9 mouse cellular contexts compared by ENCODE assay signal in genomic region chr4:154393196-154394122, GRCm38 (mm10). TPM values are rescaled to one million over a fixed set of nuclear protein-coding genes. Genes with fewer than 3 reads are reported as not detected.
A peak's percentile ranks its signal among the peaks of the same experiment; 100 is the strongest.
DNase-seq lines count a peak whose midpoint lies in the region; ATAC-seq lines count a peak whose summit lies in the region.
"Had no signal": no experiment of that assay in that cellular context is flagged by ENCODE, and none has a peak within 500 bp of the region (broad histone marks: within the 10 kb centered on the region; RNA-seq: fewer than 3 reads in every experiment).

No protein-coding gene starts in this region.

- 0 out of 2 replicates have a peak, but pooled peaks cover under 1% of the 10 kb centered on the region for H3K27me3 ChIP-seq in hindbrain, embryonic 11.5 days (ENCODE audit: control insufficient read depth, insufficient read depth, low read length)
- H3K27me3 ChIP-seq in liver, embryonic 13.5 days, result no peaks in the 10 kb centered on the region
- H3K27me3 ChIP-seq: CH12.LX had no signal

- H3K4me2 ChIP-seq in hindbrain, embryonic 11.5 days (replicated peaks; ENCODE audit: low read depth, low read length), result no peak overlapping the region
- H3K4me2 ChIP-seq in liver, embryonic 13.5 days, result no peak overlapping the region

- H3K36me3 ChIP-seq in hindbrain, embryonic 11.5 days (ENCODE audit: control insufficient read depth, insufficient read depth, low read length), result no peaks in the 10 kb centered on the region
- no peaks in the 10 kb centered on the region for H3K36me3 ChIP-seq in liver, embryonic 13.5 days

- peaks cover 21% of the 10 kb centered on the region for H3K4me1 ChIP-seq in hindbrain, embryonic 11.5 days (replicated peaks; ENCODE audit: control insufficient read depth, insufficient read depth, low read length)
- peaks cover 16% of the 10 kb centered on the region for H3K4me1 ChIP-seq in liver, embryonic 13.5 days (replicated peaks)

- peak; percentile 3 for DNase-seq in cerebellum, adult 9-10 months
- DNase-seq in cerebellum, adult 11-12 months, result no peak
- peak; percentile 43 for DNase-seq in 3134 (ENCODE audit: extremely low read depth, insufficient read length, low spot score)
- peak; percentile 73 for DNase-seq in embryo, embryonic 9.5 days (ENCODE audit: extremely low spot score)
- peak; percentile 79 for DNase-seq in hindbrain, embryonic 11.5 days (ENCODE audit: low spot score)
- DNase-seq in liver, embryonic 13.5 days, result no peak
- DNase-seq in retina, postnatal 1 day, result peak; percentile 58
- DNase-seq in urinary bladder, adult 2 months (ENCODE audit: low spot score), result no peak

- no peak overlapping the region for H3K4me3 ChIP-seq in hindbrain, embryonic 11.5 days (ENCODE audit: low read depth, low read length)
- H3K4me3 ChIP-seq in liver, embryonic 13.5 days (replicated peaks), result no peak overlapping the region

- H3K27ac ChIP-seq in hindbrain, embryonic 11.5 days (ENCODE audit: low read depth, low read length), result no peak overlapping the region
- H3K27ac ChIP-seq in liver, embryonic 13.5 days, result no peak overlapping the region

- ATAC-seq in hindbrain, embryonic 11.5 days (ENCODE audit: low FRiP score), result no peak; the same call in 1 of the 2 replicates
- ATAC-seq in liver, embryonic 13.5 days (ENCODE audit: low read depth), result peak; percentile 35; the same call in 1 of the 2 replicates

- no peaks in the 10 kb centered on the region for H3K9me3 ChIP-seq in hindbrain, embryonic 11.5 days (ENCODE audit: control insufficient read depth, low read length)
- H3K9me3 ChIP-seq in liver, embryonic 13.5 days (replicated peaks), result no peaks in the 10 kb centered on the region

- H3K9ac ChIP-seq in hindbrain, embryonic 11.5 days (ENCODE audit: low read depth, low read length), result no peak overlapping the region
- no peak overlapping the region for H3K9ac ChIP-seq in liver, embryonic 13.5 days

- WGBS in hindbrain, embryonic 11.5 days, result 23% methylated on average over 18 of the region's 18 CpGs
- 20% methylated on average over 18 of the region's 18 CpGs for WGBS in liver, embryonic 13.5 days (ENCODE audit: insufficient replicate concordance)

RNA-seq across cellular contexts. Expression of gene B230104I21Rik, which starts 57.5 kb away (rescaled TPM):
- not detected in 2 replicates for polyA plus RNA-seq in hindbrain, embryonic 11.5 days (2014; fragmentation: Nextera tagmentation; extraction: Ambion mirVana)
- not detected in 2 replicates for polyA plus RNA-seq in liver, embryonic 13.5 days (2015; fragmentation: Nextera tagmentation; extraction: Ambion mirVana)
- polyA plus RNA-seq in urinary bladder, adult 2 months (2012; rRNA removed), result not detected in 2 replicates

Comparison
In these comparisons a context has a peak if more than half of its experiments do, and no peak if none do; other contexts are left out.
1. DNase-seq: peak in cerebellum, adult 9-10 months (single experiment), 3134 (single experiment), embryo, embryonic 9.5 days (single experiment), hindbrain, embryonic 11.5 days (single experiment) and retina, postnatal 1 day (single experiment); none in cerebellum, adult 11-12 months (single experiment), liver, embryonic 13.5 days (single experiment) and urinary bladder, adult 2 months (single experiment).